17 mouse cellular contexts compared by ENCODE assay signal in the genomic region with DNA sequence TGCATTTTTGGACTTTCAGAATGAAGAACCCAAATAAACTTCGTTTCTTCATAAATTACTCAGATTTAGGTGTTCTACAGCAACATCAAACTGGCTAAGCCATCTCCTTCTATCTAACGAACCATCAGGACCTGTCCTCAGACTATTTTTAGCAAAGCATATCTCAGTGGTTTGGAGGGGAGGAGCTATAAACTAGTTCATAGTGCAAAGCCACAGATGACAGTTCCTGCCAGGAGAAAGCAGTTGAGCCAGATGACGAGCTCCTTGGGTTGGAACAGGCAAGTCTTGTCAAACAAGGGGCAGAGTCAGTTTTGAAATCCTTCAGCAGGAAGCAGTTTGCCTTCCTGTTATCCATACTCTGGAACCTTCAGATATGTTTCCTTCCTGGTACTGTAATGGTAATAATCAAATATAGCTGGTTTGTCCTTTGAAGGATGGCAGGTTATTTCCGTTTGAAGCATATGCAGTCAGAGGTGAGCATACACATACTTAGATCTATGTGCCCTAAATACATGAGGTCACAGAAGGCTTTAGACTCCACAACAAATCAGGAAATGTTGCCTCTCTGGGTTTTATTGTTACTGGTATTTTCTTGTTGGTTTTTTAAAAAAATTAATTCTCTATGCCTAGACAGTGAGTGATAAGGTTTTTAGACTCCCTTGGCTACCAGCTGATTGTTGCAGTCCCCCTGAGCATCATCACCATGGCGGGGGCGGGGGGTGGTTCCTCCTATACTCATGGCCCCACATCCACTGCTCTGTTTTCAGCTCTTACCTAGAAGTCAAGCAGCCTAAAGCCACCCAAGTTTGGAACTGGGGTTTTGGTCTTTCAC.
DNase-seq lines count a peak whose midpoint lies in the region; ATAC-seq and TF ChIP-seq lines count a peak whose summit lies in the region.
"Had no signal": no experiment of that assay in that cellular context is flagged by ENCODE, and none has a peak within 500 bp of the region (broad histone marks: within the 10 kb centered on the region; RNA-seq: fewer than 3 reads in every experiment).

No protein-coding gene starts in this region.

- no peak overlapping the region for H3K4me3 ChIP-seq in lung, embryonic 14.5 days (ENCODE audit: low read depth, low read length)
- H3K4me3 ChIP-seq in neural tube, embryonic 15.5 days (replicated peaks) = no peak overlapping the region
- H3K4me3 ChIP-seq: forebrain, embryonic 12.5 days; heart, embryonic 12.5 days; midbrain, embryonic 12.5 days; neural tube, embryonic 13.5 days had no signal

- no peak; the same call in 1 of the 2 replicates for ATAC-seq in lung, embryonic 14.5 days (ENCODE audit: insufficient read depth)
- ATAC-seq in activated CD4-positive, CD25-positive, alpha-beta regulatory T cell, adult 4 months = peak; percentile 76
- ATAC-seq in inflammation-experienced regulatory T-cells, adult 6 months = peak; percentile 79
- ATAC-seq in neural tube, embryonic 15.5 days (ENCODE audit: low FRiP score) = no peak

- no peak overlapping the region for H3K4me2 ChIP-seq in lung, embryonic 14.5 days
- H3K4me2 ChIP-seq in neural tube, embryonic 15.5 days = no peak overlapping the region
- H3K4me2 ChIP-seq: forebrain, embryonic 12.5 days; heart, embryonic 12.5 days; liver, embryonic 11.5 days; midbrain, embryonic 12.5 days; neural tube, embryonic 13.5 days had no signal

- H3K9me3 ChIP-seq in lung, embryonic 14.5 days (ENCODE audit: low read depth, low read length) = no peaks in the 10 kb centered on the region
- H3K9me3 ChIP-seq in neural tube, embryonic 15.5 days (replicated peaks) = no peaks in the 10 kb centered on the region
- H3K9me3 ChIP-seq: forebrain, embryonic 12.5 days; heart, embryonic 12.5 days; midbrain, embryonic 12.5 days; neural tube, embryonic 13.5 days had no signal

- intact Hi-C loops in heart, postnatal 25 days (cut with DNase I) = no loop called here

- H3K27me3 ChIP-seq in lung, embryonic 14.5 days (ENCODE audit: insufficient read depth, low read length) = no peaks in the 10 kb centered on the region
- H3K27me3 ChIP-seq in neural tube, embryonic 15.5 days (replicated peaks) = peaks cover 12% of the 10 kb centered on the region
- H3K27me3 ChIP-seq: heart, embryonic 12.5 days had no signal

- no peak overlapping the region for H3K9ac ChIP-seq in lung, embryonic 14.5 days
- no peak overlapping the region for H3K9ac ChIP-seq in neural tube, embryonic 15.5 days (replicated peaks)
- H3K9ac ChIP-seq: forebrain, embryonic 12.5 days; heart, embryonic 12.5 days; midbrain, embryonic 12.5 days; neural tube, embryonic 13.5 days had no signal

- WGBS in lung, embryonic 14.5 days = 66% methylated on average over 6 of the region's 6 CpGs
- 77% methylated on average over 6 of the region's 6 CpGs for WGBS in neural tube, embryonic 15.5 days

- peak; percentile 12 for DNase-seq in lung, embryonic 14.5 days
- no peak for DNase-seq in lung, postnatal 14 days
- DNase-seq in CD4-positive, CD25-positive, alpha-beta regulatory T cell, adult 2 months (ENCODE audit: low read depth, low spot score) = peak; percentile 47
- DNase-seq in ovary, postnatal 14 days (ENCODE audit: low spot score) = no peak
- DNase-seq in heart, postnatal 25 days (ENCODE audit: low spot score) = no peak
- DNase-seq: adrenal gland, postnatal 25 days; cerebellum, adult 11 months; kidney, postnatal 4 days; right cerebral cortex, postnatal 14 days had no signal

- H3K4me1 ChIP-seq in lung, embryonic 14.5 days (ENCODE audit: insufficient read depth) = no peaks in the 10 kb centered on the region
- H3K4me1 ChIP-seq in neural tube, embryonic 15.5 days = no peaks in the 10 kb centered on the region
- H3K4me1 ChIP-seq: forebrain, embryonic 12.5 days; midbrain, embryonic 12.5 days; neural tube, embryonic 13.5 days had no signal

- H3K36me3 ChIP-seq in lung, embryonic 14.5 days (ENCODE audit: insufficient read depth) = no peaks in the 10 kb centered on the region
- no peaks in the 10 kb centered on the region for H3K36me3 ChIP-seq in neural tube, embryonic 15.5 days
- H3K36me3 ChIP-seq: forebrain, embryonic 12.5 days; heart, embryonic 12.5 days; midbrain, embryonic 12.5 days; neural tube, embryonic 13.5 days had no signal

- H3K27ac ChIP-seq in lung, embryonic 14.5 days (ENCODE audit: low read depth) = peak overlapping the region; percentile 50; the same call in 1 of the 2 replicates
- no peak overlapping the region for H3K27ac ChIP-seq in neural tube, embryonic 15.5 days (replicated peaks)
- H3K27ac ChIP-seq: forebrain, embryonic 12.5 days; midbrain, embryonic 12.5 days; neural tube, embryonic 13.5 days had no signal

- no peak for TF ChIP-seq CTCF in lung, embryonic 14.5 days (IDR thresholded peaks at IDR 0.05; ENCODE audit: low read depth)

Comparison
In these comparisons a context has a peak if more than half of its experiments do, and no peak if none do; other contexts are left out.
1. DNase-seq: peak in lung, embryonic 14.5 days (single experiment) and CD4-positive, CD25-positive, alpha-beta regulatory T cell, adult 2 months (single experiment); none in lung, postnatal 14 days (single experiment), ovary, postnatal 14 days (single experiment) and heart, postnatal 25 days (single experiment).
2. ATAC-seq: peak in activated CD4-positive, CD25-positive, alpha-beta regulatory T cell, adult 4 months (single experiment) and inflammation-experienced regulatory T-cells, adult 6 months (single experiment); none in lung, embryonic 14.5 days (single experiment) and neural tube, embryonic 15.5 days (single experiment).